Mouse (Mus musculus) left cerebral cortex, postnatal 4 days (tissue): Measurements from ENCODE around the gene Ablim1. TPM values are rescaled to one million over a fixed set of nuclear protein-coding genes. Genes with fewer than 3 reads are reported as not detected.

Experiments used
- DNase-seq: peaks from one replicate; pipeline ENCODE4 v3.0.0-alpha.2; 2022
- intact Hi-C: fragments of 180-260 bp; cut with DNase I; formaldehyde crosslinking; loops from one replicate; pipeline ENCODE4 v1.15.1; 2025
- total RNA-seq, 2 experiments: library from RNA; stranded (reverse); gene quantifications; 2 replicates each; pipeline ENCODE4 v1.2.3; 2021

Ablim1 gene
- total RNA-seq, 2 experiments from 2014 or later, result 204 to 208 TPM

DNA sequence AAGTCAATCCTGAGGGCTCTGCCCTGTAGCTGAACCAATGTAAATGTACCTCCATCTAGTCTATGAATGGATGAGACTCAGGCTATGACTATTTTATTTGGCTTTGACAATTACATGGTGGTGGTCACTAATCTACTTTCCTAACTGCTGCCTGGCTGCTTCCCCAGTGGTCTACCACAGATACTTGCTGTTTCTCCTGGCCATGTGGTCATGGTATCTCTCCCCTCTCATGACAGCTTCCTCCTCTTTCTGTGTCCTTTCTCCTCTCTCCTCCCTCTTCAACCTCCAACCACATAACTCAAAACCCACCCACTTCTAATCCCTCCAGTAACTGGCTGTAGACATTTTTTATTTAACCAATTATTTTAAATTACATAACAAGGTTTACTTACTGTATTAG is 34.4 kb upstream of the Ablim1 start:
- intact Hi-C loops, result no loop called here
- no peak for DNase-seq

GRCm38 (mm10) chr19:57344678-57345077 is 30.0 kb upstream of the Ablim1 start:
- DNase-seq, result no peak
- intact Hi-C loops, result no loop called here

GRCm38 (mm10) chr19:57343860-57344259 is 29.1 kb upstream of the Ablim1 start:
- intact Hi-C loops, result no loop called here
- no peak for DNase-seq

- intact Hi-C loops, result no loop called here
Observed at GRCm38 (mm10) chr19:57340900-57341742, 26.4 kb upstream of the Ablim1 start.

DNA sequence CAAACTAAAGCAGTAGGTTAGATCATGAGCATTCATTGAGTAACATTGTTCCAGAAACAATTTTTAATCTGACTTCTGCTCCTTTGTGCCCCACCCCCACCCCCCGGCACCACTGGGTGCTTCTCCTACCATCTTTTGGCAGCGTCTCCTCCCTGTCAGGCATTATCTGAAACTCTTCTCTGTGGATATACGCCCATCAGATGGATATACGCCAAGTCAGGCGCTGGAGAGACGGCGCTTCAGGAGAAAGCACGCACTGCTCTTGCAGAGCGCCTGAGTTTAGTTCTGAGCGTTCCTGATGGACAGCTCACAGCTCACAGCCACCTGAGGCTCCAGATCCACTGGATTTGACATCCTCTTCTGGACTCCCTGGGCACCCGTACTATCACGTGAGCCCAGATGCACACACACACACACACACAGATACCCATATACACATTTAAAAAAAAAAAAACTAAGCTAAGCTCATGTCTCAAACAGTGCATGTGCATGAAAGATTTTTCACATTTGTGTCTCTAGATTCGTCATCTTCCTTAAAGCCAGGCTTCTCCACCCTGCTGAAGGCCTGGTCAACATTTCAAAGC is 24.7 kb upstream of the Ablim1 start:
- DNase-seq, result no peak

More at GRCm38 (mm10) chr19:57340900-57341742, 26.4 kb upstream of the Ablim1 start:
- no peak for DNase-seq

GRCm38 (mm10) chr19:57335135-57335534 is 20.4 kb upstream of the Ablim1 start:
- no peak for DNase-seq
- intact Hi-C loops, result no loop called here

More for the DNA sequence above, 24.7 kb upstream of the Ablim1 start:
- intact Hi-C loops, result no loop called here

- intact Hi-C loops, result no loop called here
- DNase-seq, result no peak
Observed at GRCm38 (mm10) chr19:57333356-57333755, 18.6 kb upstream of the Ablim1 start.

DNA sequence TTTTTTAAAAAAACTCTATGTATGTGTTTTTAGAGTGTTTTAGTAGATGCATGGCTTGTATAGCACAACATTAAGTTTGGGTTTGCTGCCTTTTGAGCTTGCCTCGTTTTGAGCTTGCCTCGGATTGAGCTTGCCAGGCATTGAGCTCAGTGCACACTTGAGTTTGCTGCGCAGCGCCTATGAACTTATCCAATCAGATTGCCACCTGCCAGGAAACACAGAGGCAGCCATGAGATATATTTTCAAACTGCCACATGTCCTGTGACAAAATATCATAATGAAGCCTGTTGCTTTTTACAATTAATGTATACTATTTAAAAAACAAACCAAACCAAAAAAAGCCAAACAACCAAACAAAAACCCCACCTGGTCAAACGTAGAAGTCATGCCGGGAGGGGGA is 16.5 kb upstream of the Ablim1 start:
- intact Hi-C loops, result no loop called here
- DNase-seq, result no peak

GRCm38 (mm10) chr19:57330309-57330708 is 15.6 kb upstream of the Ablim1 start:
- intact Hi-C loops, result no loop called here
- DNase-seq, result no peak

- peak; percentile 36 for DNase-seq
- intact Hi-C loops, result loop anchor here (5.0 to 10.0 kb wide), 2 partner anchors 166 to 264 kb away; no protein-coding TSS in a partner anchor
Observed at GRCm38 (mm10) chr19:57328792-57329191, 14.1 kb upstream of the Ablim1 start.

- DNase-seq, result no peak
- intact Hi-C loops, result loop anchor here (5.0 to 10.0 kb wide), 2 partner anchors 166 to 263 kb away; no protein-coding TSS in a partner anchor
Observed at GRCm38 (mm10) chr19:57328269-57328668, 13.6 kb upstream of the Ablim1 start.

- intact Hi-C loops, result loop anchor here (5.0 to 10.0 kb wide), 2 partner anchors 165 to 263 kb away; no protein-coding TSS in a partner anchor
- DNase-seq, result no peak
Observed at GRCm38 (mm10) chr19:57327679-57328078, 13.0 kb upstream of the Ablim1 start.

DNA sequence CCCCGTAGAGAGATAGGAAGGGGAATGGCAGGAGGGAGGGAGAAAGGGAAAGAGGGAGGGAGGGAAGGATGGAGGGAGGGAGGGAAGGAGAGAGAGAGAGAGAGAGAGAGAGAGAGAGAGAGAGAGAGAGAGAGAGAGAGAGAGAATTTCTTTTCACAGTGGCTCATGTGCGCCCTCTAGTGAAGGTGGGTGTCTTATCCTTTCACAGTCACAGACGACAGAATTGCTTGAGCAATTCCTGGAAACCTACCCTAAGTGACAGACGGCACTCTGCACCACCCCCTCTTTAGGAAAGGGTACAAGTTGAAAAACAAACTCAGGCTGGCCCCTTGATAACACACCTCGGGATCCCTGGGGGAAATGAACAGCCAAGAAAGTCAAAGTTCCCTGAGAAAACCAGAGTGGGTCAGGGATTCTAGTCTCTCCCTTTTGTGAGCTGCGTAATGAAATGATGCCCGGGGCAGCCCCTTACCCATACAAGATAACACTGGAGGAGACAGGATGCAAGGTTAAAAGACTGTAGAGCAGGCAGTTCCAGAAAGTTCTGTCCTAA is 11.1 kb upstream of the Ablim1 start:
- peak; percentile 77 for DNase-seq
- intact Hi-C loops, result loop anchor here (5.0 to 10.0 kb wide), 2 partner anchors 164 to 261 kb away; no protein-coding TSS in a partner anchor

DNA sequence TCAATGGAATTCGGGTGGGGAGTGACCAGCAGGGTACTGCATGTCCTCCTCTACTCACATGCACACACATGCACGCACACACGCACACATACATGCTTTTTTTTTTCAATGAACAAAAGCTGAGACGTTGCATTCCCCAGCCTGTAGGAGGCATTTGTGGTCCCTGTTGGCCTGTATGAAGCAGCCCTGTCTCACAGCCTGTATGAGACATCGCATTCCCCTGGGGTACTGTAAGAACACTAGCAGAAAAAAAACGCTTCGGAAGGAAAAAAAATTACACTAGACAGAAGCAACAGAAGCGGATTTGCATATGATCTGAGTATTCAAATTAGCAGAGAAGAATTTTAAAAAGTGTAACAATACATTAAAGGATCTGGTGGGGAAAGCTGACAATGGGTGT is 8.4 kb upstream of the Ablim1 start:
- no peak for DNase-seq
- intact Hi-C loops, result loop anchor here (10.0 kb wide), 1 partner anchor 258 kb away; no protein-coding TSS in a partner anchor

DNA sequence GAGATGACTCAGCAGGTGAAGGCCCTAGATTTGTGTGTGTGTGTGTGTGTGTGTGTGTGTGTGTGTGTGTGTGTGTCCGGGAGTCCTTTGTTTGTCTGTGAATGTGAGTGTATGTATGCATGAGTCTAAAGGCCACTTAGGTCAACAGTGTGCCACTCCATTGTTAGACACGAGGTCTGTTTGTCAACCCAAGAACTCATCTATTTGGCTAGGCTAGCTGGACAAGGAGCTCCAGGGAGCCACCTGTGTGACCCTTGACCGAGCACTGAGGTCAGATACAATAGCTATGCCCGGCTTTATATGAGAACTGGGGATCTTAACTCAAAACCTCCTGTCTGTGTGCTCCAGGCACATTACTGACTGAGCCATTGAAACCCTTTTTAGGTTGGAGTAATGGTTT is 7.8 kb upstream of the Ablim1 start:
- no peak for DNase-seq
- intact Hi-C loops, result loop anchor here (10.0 kb wide), 1 partner anchor 258 kb away; no protein-coding TSS in a partner anchor

- no peak for DNase-seq
- intact Hi-C loops, result loop anchor here (10.0 kb wide), 1 partner anchor 257 kb away; no protein-coding TSS in a partner anchor
Observed at GRCm38 (mm10) chr19:57321839-57322238, 7.1 kb upstream of the Ablim1 start.

GRCm38 (mm10) chr19:57320656-57321382 is 6.1 kb upstream of the Ablim1 start:
- DNase-seq, result no peak
- intact Hi-C loops, result loop anchor here (10.0 kb wide), 1 partner anchor 256 kb away; no protein-coding TSS in a partner anchor

- intact Hi-C loops, result loop anchor here (10.0 kb wide), 1 partner anchor 122 kb away; no protein-coding TSS in a partner anchor
- DNase-seq, result no peak
Observed at GRCm38 (mm10) chr19:57316597-57316996, 1.9 kb upstream of the Ablim1 start.

DNA sequence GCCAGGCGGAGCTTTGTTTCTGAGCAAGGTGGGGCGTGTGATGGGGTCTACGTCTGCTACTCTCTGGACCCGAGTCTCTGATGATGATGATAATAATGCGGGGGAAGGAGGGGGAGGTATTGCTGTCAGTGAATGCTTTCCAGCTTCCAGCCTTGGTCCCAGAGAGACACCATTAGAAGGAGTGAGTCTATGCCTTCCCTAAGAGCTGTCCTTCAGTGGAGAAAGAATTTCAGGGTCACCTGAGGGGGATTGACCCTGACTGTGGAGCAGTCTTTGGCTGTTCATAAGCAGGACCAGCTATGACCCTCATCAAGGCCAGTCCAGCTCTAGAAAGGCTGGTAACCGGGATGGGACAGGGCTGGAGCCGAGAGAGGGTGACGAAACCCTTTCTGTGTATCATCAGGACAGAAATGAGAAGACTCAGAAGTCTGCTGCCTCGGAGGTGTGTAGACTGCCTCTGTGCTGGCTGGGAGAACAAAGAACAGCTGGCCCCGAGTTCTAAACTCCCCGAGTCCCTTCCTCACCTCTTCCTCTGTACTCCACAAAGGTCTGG is 370 bp upstream of the Ablim1 start:
- intact Hi-C loops, result loop anchor here (10.0 kb wide), 1 partner anchor 120 kb away; no protein-coding TSS in a partner anchor
- DNase-seq, result no peak

DNA sequence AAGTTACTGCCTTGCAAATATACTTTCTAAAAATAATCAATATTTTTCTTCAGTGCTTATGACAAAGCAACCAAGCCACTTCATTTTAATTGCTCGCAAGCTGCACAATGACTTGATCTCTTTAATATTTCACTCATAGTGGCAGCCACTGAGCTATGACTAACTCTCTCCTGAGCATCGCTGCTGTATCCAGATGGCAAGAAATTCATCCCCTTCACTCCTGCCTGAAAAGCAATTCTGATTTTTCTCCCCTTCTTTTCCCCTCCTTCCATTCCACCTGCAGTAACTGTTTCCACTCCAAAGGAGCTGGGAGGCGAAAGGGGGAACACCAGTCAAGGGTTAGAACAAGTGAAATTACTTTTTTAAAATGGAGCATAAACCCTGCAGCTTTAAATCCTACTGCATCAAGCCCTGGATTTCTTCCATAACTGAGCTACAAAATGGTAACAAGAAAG is 801 bp downstream of the Ablim1 start:
- intact Hi-C loops, result loop anchor here (10.0 kb wide), 1 partner anchor 119 kb away; no protein-coding TSS in a partner anchor
- no peak for DNase-seq
